Mouse (Mus musculus): ENCODE results near the gene Gpx3.

GRCm38 (mm10) chr11:54910081-54910665 lies 7.9 kb downstream of the Gpx3 start:
- TF ChIP-seq CTCF (IDR thresholded peaks at IDR 0.05) (no peak), EP300 (IDR thresholded peaks at IDR 0.05) (no peak)
